Mouse (Mus musculus) hindbrain, embryonic 12.5 days (tissue): ENCODE measurements around the gene Them5. TPM values are rescaled to one million over a fixed set of nuclear protein-coding genes. Genes with fewer than 3 reads are reported as not detected.

Experiments
- ATAC-seq: fragments of 200-750 bp; cut with Nextera tagmentation; 2 replicates; pipeline ENCODE4 v1.8.0; 2017; ENCODE audit warnings: moderate TSS enrichment; ENCODE audit not compliant: low FRiP score
- H3K27ac ChIP-seq: fragments of 300-500 bp; sonication (generic); 2 replicates; pipeline ENCODE4 v1.5.1; 2016; ENCODE audit warnings: mild to moderate bottlenecking
- H3K27me3 ChIP-seq: fragments of 300-500 bp; sonication (generic); 2 replicates; pipeline ENCODE4 v1.6.1; 2016; ENCODE audit warnings: mild to moderate bottlenecking
- H3K36me3 ChIP-seq: fragments of 300-500 bp; sonication (generic); 2 replicates; pipeline ENCODE4 v1.6.1; 2016; ENCODE audit warnings: mild to moderate bottlenecking
- H3K4me1 ChIP-seq: fragments of 300-500 bp; sonication (generic); 2 replicates; pipeline ENCODE4 v1.6.1; 2016
- H3K4me2 ChIP-seq: fragments of 300-500 bp; sonication (generic); replicated peaks from 2 replicates; pipeline ENCODE4 v1.6.1; 2016; ENCODE audit warnings: mild to moderate bottlenecking
- H3K4me3 ChIP-seq: fragments of 300-500 bp; sonication (generic); 2 replicates; pipeline ENCODE4 v1.5.1; 2016; ENCODE audit warnings: mild to moderate bottlenecking
- H3K9ac ChIP-seq: fragments of 300-500 bp; sonication (generic); 2 replicates; pipeline ENCODE4 v1.6.1; 2016; ENCODE audit warnings: mild to moderate bottlenecking, moderate library complexity
- H3K9me3 ChIP-seq: fragments of 300-500 bp; sonication (generic); replicated peaks from 2 replicates; pipeline ENCODE4 v1.6.1; 2016; ENCODE audit warnings: mild to moderate bottlenecking
- WGBS: fragments of 180-500 bp; shearing (Covaris S2); methylation state at CpG from one replicate; pipeline ENCODE4 v1.1.7; 2016; 5-methylcytosine and 5-hydroxymethylcytosine counted together
- polyA plus RNA-seq: library from polyadenylated mRNA; unstranded; fragments of >200 nt; fragmentation: Nextera tagmentation; extraction: Ambion mirVana; gene quantifications from 2 replicates; pipeline ENCODE4 v1.2.1, GENCODE M21; 2016

Them5 gene
- polyA plus RNA-seq, 1 experiment from 2014 or later, result not detected

DNA sequence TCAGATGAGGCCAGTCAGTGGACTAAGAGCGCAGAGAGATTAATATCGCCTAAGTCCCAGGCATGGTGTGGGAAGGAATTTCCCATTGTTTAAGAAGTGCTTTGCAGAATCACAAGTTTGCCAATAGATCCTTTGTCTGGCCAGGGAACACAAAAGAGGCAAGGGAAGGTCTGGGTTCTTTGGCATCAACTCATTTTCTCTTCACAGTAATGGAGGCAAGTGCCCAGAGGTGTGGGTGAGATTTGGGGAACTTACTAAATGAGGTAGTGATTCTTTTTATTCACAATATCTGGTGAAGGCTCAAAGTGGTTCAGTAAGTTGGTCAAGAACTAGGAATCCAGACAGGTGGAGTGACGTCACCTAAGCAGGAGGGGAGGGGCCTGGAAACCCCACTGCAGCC, 3.0 kb downstream of the Them5 start:
- H3K4me2 ChIP-seq, result no peak overlapping the region
- no peak overlapping the region for H3K27ac ChIP-seq
- no peak for ATAC-seq
- H3K4me3 ChIP-seq, result no peak overlapping the region
- 71% methylated on average over 3 of the region's 3 CpGs for WGBS
- H3K9ac ChIP-seq, result no peak overlapping the region
- no peaks in the 10 kb centered on the region for H3K27me3 ChIP-seq
- no peaks in the 10 kb centered on the region for H3K4me1 ChIP-seq
- H3K36me3 ChIP-seq, result no peaks in the 10 kb centered on the region
- H3K9me3 ChIP-seq, result no peaks in the 10 kb centered on the region

DNA sequence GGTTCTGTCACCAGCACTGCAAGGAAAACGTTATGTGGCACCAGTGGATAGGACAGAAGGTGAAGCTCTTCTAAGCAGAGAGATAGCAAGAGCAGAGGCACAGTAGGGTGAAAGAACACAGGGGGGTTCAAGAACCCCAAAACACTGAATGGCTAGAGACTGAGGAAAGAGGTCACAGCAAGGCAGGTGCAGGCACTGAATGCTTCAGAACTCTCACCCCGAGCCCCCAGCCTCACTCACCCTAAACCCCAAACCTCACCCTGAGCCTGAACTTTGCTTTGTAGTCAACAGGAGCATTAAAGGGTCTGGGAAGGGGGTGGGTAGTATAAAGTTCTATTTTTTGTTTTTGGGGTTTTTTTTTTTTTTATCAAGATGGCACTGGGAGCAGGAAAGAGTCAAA, 6.2 kb downstream of the Them5 start:
- WGBS, result 70% methylated on average over 2 of the region's 2 CpGs
- Histone ChIP-seq H3K27ac (no peak overlapping the region), H3K9me3 (no peaks in the 10 kb centered on the region; the same call in 1 of the 2 replicates), H3K4me3 (no peak overlapping the region), H3K36me3 (no peaks in the 10 kb centered on the region), H3K27me3 (no peaks in the 10 kb centered on the region), H3K9ac (no peak overlapping the region), H3K4me2 (no peak overlapping the region), H3K4me1 (no peaks in the 10 kb centered on the region)
- ATAC-seq, result no peak

DNA sequence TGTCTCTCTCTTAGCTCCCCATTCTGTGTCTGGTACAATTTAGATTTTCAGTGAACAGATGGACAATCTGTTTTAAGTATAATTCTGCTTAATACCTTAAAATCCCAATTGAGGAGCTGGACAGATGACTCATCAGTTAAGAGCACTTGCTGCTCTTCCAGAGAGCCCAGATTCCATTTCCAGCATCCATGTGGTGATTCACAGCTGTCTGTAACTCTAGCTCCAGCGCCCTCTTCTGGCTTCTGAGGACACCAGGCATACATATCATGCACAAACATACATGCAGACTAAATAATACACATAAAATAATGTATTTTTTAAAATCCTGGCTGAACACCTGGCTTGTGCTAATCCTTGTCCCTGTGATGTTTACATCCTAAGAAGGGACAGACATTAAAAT, 18.9 kb downstream of the Them5 start:
- Histone ChIP-seq H3K9ac (no peak overlapping the region), H3K9me3 (no peaks in the 10 kb centered on the region), H3K36me3 (no peaks in the 10 kb centered on the region), H3K27ac (no peak overlapping the region), H3K4me3 (no peak overlapping the region), H3K4me2 (no peak overlapping the region), H3K4me1 (peaks cover 18% of the 10 kb centered on the region), H3K27me3 (peaks cover 41% of the 10 kb centered on the region)
- 5% methylated on average over 1 of the region's 1 CpGs for WGBS
- no peak for ATAC-seq

DNA sequence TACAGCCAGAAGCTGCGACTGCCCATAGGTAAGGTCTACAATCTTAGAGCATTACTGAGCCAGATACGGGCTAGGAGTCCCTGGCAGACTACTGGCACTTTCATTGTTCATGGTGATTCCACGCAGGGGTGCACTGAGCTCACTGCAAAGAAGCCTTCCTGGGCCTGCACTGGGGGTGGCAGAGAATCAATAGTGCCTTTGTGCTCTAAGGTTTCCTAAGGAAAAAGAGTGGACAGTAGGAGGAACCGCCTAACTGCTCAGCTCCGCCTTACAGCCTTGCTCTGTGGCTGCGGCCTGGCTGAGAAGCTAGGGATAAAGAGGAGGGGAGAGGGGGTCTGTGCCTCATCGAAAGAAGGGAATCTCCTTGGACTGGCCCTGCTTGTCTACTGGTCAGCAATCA, 20.2 kb downstream of the Them5 start, which contains the start of gene C2cd4d:
TSS of gene C2cd4d (plus strand) at position 301 of the 400 bp plus-strand sequence.
- Histone ChIP-seq H3K4me1 (peaks cover 18% of the 10 kb centered on the region), H3K9ac (peak within 1 kb of the TSS; percentile 84), H3K4me3 (peak within 1 kb of the TSS; percentile 57), H3K27me3 (peaks cover 49% of the 10 kb centered on the region), H3K36me3 (no peaks in the 10 kb centered on the region), H3K27ac (peak within 1 kb of the TSS; percentile 44; the same call in 1 of the 2 replicates), H3K9me3 (no peaks in the 10 kb centered on the region), H3K4me2 (peak within 1 kb of the TSS; percentile 94)
- WGBS, result 31% methylated on average over 7 of the region's 7 CpGs
- no peak for ATAC-seq

DNA sequence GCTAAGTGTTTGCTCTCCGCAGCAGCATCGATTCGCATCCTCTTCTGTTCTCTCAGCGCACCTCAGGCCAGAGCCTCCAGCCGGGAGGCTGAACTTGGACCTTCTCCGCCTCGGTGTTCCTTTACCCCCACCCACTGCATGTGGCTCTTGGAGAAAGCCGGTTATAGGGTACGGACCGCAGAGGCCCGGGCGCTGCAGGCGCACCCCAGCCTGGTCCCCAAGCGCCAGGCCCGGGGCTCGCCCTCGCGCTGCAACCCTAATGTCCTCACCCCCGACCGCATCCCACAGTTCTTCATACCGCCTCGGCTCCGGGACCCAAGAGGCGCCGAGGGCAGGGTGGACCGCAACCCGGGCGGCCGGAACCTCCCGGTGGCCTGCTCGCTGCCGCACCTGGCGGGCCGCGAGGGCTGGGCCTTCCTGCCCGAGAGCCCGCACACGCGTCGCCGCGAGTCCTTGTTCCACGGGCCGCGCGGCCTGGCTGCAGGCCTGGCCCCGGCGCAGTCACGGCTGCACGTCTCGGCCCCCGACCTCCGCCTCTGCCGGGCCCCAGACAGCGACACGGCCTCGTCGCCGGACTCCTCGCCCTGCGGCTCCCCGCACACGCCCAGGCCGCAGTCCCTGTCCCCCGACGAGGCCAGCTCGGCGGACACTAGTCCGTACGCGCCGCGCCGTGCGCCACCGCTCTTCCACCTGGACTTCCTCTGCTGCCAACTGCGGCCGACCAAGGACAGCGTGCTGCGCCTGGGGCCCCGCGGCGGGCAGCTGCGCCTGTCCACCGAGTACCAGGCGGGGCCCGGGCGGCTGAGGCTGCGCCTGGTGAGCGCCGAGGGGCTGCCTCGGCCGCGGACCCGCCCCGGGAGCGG, 21.6 kb downstream of the Them5 start:
- Histone ChIP-seq H3K4me1 (peaks cover 18% of the 10 kb centered on the region), H3K4me3 (peak overlapping the region; percentile 57), H3K9me3 (no peaks in the 10 kb centered on the region), H3K9ac (peak overlapping the region; percentile 84), H3K27me3 (peaks cover 49% of the 10 kb centered on the region), H3K4me2 (peak overlapping the region; percentile 94), H3K36me3 (no peaks in the 10 kb centered on the region), H3K27ac (peak overlapping the region; percentile 41)
- 6% methylated on average over 79 of the region's 97 CpGs for WGBS
- ATAC-seq, result peak; percentile 75

DNA sequence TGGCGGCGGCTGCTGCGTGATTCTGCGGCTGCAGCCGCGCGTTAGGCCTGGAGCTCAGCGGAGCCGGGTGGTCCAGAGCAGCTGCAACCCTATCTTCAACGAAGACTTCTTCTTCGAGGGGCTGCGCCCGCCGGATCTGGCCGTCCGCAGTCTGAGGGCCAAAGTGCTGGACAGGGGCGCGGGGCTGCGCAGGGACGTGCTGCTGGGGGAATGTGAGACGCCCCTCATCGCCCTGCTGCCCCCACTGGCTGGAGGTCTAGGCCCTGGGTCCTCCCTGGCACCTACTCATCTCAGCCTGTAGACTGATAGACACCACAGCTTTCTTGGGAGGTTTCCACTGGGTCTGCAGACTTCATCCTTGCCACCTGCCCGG, 22.2 kb downstream of the Them5 start:
- H3K4me2 ChIP-seq, result peak overlapping the region; percentile 94
- H3K36me3 ChIP-seq, result no peaks in the 10 kb centered on the region
- no peaks in the 10 kb centered on the region for H3K9me3 ChIP-seq
- peak overlapping the region; percentile 41 for H3K27ac ChIP-seq
- H3K4me1 ChIP-seq, result peaks cover 18% of the 10 kb centered on the region
- H3K27me3 ChIP-seq, result peaks cover 49% of the 10 kb centered on the region
- WGBS, result 4% methylated on average over 22 of the region's 23 CpGs
- peak overlapping the region; percentile 84 for H3K9ac ChIP-seq
- peak overlapping the region; percentile 57 for H3K4me3 ChIP-seq
- peak; percentile 61 for ATAC-seq

DNA sequence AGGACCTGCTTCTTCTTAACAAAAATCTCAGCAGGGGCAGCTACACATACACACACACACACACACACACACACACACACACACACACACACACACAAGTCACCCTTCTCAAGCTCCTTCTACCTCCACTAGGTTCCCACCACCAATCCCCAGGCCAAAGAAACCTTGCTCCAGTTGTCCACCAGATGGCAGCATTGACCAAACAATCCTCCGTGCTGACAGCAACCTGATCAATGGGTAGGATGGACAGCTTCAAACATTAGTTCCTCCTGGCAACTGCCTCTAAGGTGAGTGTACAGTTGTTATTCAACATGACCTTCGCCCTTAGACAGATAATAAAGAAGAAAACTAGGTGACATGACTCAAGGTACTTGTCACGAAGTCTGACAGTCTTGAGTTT, 24.9 kb downstream of the Them5 start:
- no peak overlapping the region for H3K4me3 ChIP-seq
- H3K4me1 ChIP-seq, result peaks cover 22% of the 10 kb centered on the region
- ATAC-seq, result peak; percentile 14; the same call in 1 of the 2 replicates
- H3K9ac ChIP-seq, result no peak overlapping the region
- no peaks in the 10 kb centered on the region for H3K9me3 ChIP-seq
- no peak overlapping the region for H3K4me2 ChIP-seq
- WGBS, result 20% methylated on average over 3 of the region's 3 CpGs
- no peaks in the 10 kb centered on the region for H3K36me3 ChIP-seq
- H3K27ac ChIP-seq, result no peak overlapping the region
- peaks cover 46% of the 10 kb centered on the region for H3K27me3 ChIP-seq

DNA sequence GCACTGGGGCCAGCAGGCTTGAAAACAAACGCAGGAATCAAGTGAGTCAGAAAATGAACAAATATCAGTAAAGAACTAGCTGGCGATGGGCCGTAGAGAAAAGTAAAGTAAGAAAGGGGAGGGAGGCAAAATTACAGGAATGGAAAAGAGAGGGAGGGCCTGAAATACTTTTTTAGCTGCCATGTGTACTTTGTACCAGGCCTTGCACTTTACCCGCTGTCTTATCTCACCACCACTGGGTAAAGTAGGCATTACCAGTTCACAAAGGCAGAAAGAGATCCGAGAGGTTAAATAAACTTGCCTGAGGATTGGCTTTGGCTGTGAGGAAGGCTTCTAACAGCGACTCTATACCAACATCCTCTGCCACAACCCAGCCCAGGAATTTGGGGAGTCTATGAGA, 25.6 kb downstream of the Them5 start:
- Histone ChIP-seq H3K27ac (no peak overlapping the region), H3K9me3 (no peaks in the 10 kb centered on the region), H3K4me3 (no peak overlapping the region), H3K4me1 (peaks cover 21% of the 10 kb centered on the region), H3K36me3 (no peaks in the 10 kb centered on the region), H3K9ac (no peak overlapping the region), H3K27me3 (peaks cover 39% of the 10 kb centered on the region), H3K4me2 (no peak overlapping the region)
- ATAC-seq, result no peak
- 82% methylated on average over 6 of the region's 6 CpGs for WGBS

DNA sequence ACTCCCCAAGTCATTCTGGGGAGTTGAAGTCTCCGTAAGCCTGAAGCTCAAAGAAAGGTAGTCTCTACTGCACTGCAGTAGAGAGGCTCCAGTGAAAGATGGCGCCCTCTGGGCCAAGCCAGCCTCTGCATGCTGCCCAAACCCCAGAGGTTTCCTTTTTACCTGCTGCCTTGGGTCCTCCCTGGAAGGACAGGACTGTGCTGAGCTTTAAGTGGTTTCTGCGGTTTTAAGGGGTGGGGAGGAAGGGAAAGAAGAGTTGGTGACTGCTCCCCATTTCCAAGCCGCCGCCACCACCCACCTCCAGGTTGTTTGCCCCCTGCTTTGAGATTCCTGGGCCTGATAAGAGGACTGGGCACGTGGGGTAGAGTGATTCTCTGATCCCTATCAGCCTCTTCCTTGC, 26.7 kb downstream of the Them5 start:
- no peak overlapping the region for H3K9ac ChIP-seq
- no peak for ATAC-seq
- no peak overlapping the region for H3K27ac ChIP-seq
- 69% methylated on average over 6 of the region's 6 CpGs for WGBS
- peaks cover 25% of the 10 kb centered on the region for H3K4me1 ChIP-seq
- no peak overlapping the region for H3K4me2 ChIP-seq
- H3K4me3 ChIP-seq, result no peak overlapping the region
- no peaks in the 10 kb centered on the region for H3K36me3 ChIP-seq
- peaks cover 39% of the 10 kb centered on the region for H3K27me3 ChIP-seq
- H3K9me3 ChIP-seq, result no peaks in the 10 kb centered on the region

DNA sequence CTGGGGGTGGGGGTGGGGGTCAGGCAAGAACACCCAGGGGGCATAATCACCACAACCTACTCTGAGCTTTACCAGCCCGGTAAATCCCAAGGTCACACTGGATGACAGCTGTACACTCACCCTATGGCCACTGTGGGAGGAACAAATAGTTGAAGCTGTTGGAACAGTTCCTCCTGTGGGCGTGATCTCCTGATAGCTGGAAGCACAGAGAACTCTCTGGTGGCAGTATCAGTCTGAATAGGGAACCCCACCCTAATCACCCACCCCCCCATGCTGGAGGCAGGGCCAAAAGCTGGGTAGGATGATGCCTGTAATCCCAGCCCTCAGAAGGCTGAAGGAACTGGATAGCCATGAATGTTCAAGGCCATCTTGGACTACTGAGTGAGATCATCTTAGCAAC, 27.8 kb downstream of the Them5 start:
- no peaks in the 10 kb centered on the region for H3K36me3 ChIP-seq
- no peak for ATAC-seq
- no peak overlapping the region for H3K9ac ChIP-seq
- no peaks in the 10 kb centered on the region for H3K9me3 ChIP-seq
- 63% methylated on average over 2 of the region's 2 CpGs for WGBS
- H3K4me2 ChIP-seq, result no peak overlapping the region
- H3K4me3 ChIP-seq, result no peak overlapping the region
- H3K27me3 ChIP-seq, result peaks cover 34% of the 10 kb centered on the region
- peaks cover 23% of the 10 kb centered on the region for H3K4me1 ChIP-seq
- H3K27ac ChIP-seq, result no peak overlapping the region

DNA sequence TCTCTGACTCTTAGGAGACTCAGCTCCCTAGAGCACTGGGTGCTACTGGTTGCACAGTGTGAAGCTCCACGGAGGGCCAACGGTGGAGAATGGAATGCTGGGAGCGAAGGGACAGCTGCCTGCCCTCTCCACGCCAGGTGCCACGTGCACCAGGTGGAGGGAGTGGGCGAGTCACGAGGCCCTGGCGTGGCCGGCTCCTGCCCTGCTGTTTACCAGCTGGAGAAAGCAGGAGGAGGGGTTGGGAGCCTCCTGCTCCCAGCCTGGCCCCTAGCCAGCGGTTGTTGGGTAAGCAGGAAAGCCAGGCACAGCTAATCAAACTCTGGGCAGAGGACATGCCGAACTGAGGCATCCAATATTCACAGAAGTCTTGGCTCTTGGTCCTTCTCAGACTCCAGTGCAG, 29.7 kb downstream of the Them5 start:
- no peak overlapping the region; the same call in 1 of the 2 replicates for H3K9ac ChIP-seq
- H3K9me3 ChIP-seq, result no peaks in the 10 kb centered on the region
- no peak for ATAC-seq
- peaks cover 23% of the 10 kb centered on the region for H3K4me1 ChIP-seq
- no peaks in the 10 kb centered on the region for H3K36me3 ChIP-seq
- peaks cover 18% of the 10 kb centered on the region for H3K27me3 ChIP-seq
- H3K4me2 ChIP-seq, result peak overlapping the region; percentile 37
- 6% methylated on average over 11 of the region's 11 CpGs for WGBS
- no peak overlapping the region for H3K27ac ChIP-seq
- H3K4me3 ChIP-seq, result no peak overlapping the region

DNA sequence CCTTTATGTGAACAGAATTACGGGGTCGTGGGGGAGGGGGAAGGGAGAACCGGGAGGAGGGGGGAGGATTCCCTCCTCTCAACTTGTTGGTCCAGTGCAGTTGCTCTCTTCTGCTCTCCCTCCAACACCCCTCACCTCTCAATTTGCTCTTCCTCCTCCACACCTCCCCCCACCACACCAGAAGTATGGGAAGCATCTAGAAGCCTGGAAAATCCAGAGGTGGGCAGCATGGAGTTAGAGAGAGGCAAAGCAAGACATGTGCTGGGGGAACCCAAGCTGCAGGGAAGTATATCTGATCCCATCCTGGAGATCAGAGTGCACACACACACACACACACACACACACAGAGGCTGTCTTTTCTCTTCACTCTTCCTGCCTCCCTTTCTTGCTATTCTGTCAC, 30.1 kb downstream of the Them5 start:
- Histone ChIP-seq H3K4me2 (peak overlapping the region; percentile 37), H3K9ac (no peak overlapping the region; the same call in 1 of the 2 replicates), H3K27me3 (peaks cover 18% of the 10 kb centered on the region), H3K36me3 (no peaks in the 10 kb centered on the region), H3K4me3 (no peak overlapping the region), H3K27ac (no peak overlapping the region), H3K4me1 (peaks cover 23% of the 10 kb centered on the region), H3K9me3 (no peaks in the 10 kb centered on the region)
- WGBS, result 0% methylated on average over 3 of the region's 3 CpGs
- no peak for ATAC-seq

DNA sequence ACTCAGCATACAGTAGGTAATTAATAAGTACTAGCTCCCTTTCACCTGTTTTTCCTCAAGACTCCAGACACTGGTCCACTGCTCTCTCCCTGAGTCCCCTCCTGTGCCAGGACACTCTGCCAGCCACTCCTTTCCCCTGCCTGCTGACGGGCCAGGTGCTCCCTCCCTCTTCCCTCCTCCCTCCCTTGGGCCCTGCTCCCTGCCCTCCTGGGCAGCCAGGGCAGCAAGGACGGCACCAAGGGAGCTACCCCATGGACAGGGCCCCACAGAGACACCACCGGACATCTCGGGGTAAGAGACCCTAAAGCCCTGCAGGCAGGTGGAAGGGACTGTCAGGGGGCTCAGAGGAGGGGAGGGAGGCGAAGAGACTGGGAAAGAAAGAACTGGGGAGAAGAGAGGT, 30.7 kb downstream of the Them5 start, which contains the start of gene Rorc:
TSS of gene Rorc (plus strand) at position 154 of the 400 bp plus-strand sequence.
- Histone ChIP-seq H3K27me3 (peaks cover 18% of the 10 kb centered on the region), H3K4me3 (peak within 1 kb of the TSS; percentile 11), H3K4me1 (peaks cover 26% of the 10 kb centered on the region), H3K9ac (peak within 1 kb of the TSS; percentile 39), H3K27ac (no peak within 1 kb of the TSS), H3K4me2 (peak within 1 kb of the TSS; percentile 40), H3K9me3 (no peaks in the 10 kb centered on the region), H3K36me3 (no peaks in the 10 kb centered on the region)
- 12% methylated on average over 5 of the region's 5 CpGs for WGBS
- ATAC-seq, result peak; percentile 6; the same call in 1 of the 2 replicates
